Mouse (Mus musculus) intestine, embryonic 15.5 days (tissue): Measurements from ENCODE around the gene Nudt22. TPM values are rescaled to one million over a fixed set of nuclear protein-coding genes. Genes with fewer than 3 reads are reported as not detected.

Experiments
- ATAC-seq: fragments of 200-750 bp; cut with Nextera tagmentation; 2 replicates; pipeline ENCODE4 v1.8.0; 2017; ENCODE audit warnings: moderate TSS enrichment, moderate library complexity
- H3K27ac ChIP-seq: fragments of 300-500 bp; sonication (generic); 2 replicates; pipeline ENCODE4 v1.5.1; 2015; ENCODE audit warnings: mild to moderate bottlenecking, inconsistent platforms
- H3K27me3 ChIP-seq: fragments of 300-500 bp; sonication (generic); replicated peaks from 2 replicates; pipeline ENCODE4 v1.6.1; 2015; ENCODE audit warnings: inconsistent platforms
- H3K36me3 ChIP-seq: fragments of 300-500 bp; sonication (generic); 2 replicates; pipeline ENCODE4 v1.6.1; 2015; ENCODE audit warnings: inconsistent platforms
- H3K4me1 ChIP-seq: fragments of 300-500 bp; sonication (generic); replicated peaks from 2 replicates; pipeline ENCODE4 v1.6.1; 2015; ENCODE audit warnings: inconsistent platforms
- H3K4me2 ChIP-seq: fragments of 300-500 bp; sonication (generic); replicated peaks from 2 replicates; pipeline ENCODE4 v1.6.1; 2015; ENCODE audit warnings: mild to moderate bottlenecking, inconsistent platforms
- H3K4me3 ChIP-seq: fragments of 300-500 bp; sonication (generic); replicated peaks from 2 replicates; pipeline ENCODE4 v1.5.1; 2015; ENCODE audit warnings: inconsistent platforms
- H3K9ac ChIP-seq: fragments of 300-500 bp; sonication (generic); 2 replicates; pipeline ENCODE4 v1.6.1; 2015; ENCODE audit warnings: inconsistent platforms
- H3K9me3 ChIP-seq: fragments of 300-500 bp; sonication (generic); 2 replicates; pipeline ENCODE4 v1.6.1; 2016; ENCODE audit warnings: inconsistent platforms
- WGBS: fragments of 180-500 bp; shearing (Covaris S2); methylation state at CpG from one replicate; pipeline ENCODE4 v1.1.7; 2015; 5-methylcytosine and 5-hydroxymethylcytosine counted together
- polyA plus RNA-seq: library from polyadenylated mRNA; unstranded; fragments of >200 nt; fragmentation: Nextera tagmentation; extraction: Ambion mirVana; gene quantifications from 2 replicates; pipeline ENCODE4 v1.2.1, GENCODE M21; 2015

Nudt22 gene
- polyA plus RNA-seq, 1 experiment from 2014 or later: 20.6 TPM

- H3K9me3 ChIP-seq: no peaks in the 10 kb centered on the region
- no peaks in the 10 kb centered on the region for H3K27me3 ChIP-seq
- peak; percentile 89 for ATAC-seq
- H3K4me1 ChIP-seq: peaks cover 38% of the 10 kb centered on the region
- peak within 1 kb of the TSS; percentile 77 for H3K4me3 ChIP-seq
- peak within 1 kb of the TSS; percentile 87 for H3K4me2 ChIP-seq
- peak within 1 kb of the TSS; percentile 89 for H3K9ac ChIP-seq
- WGBS: under 1% methylated on average over 38 of the region's 38 CpGs
- peaks cover 27% of the 10 kb centered on the region for H3K36me3 ChIP-seq
- H3K27ac ChIP-seq: peak within 1 kb of the TSS; percentile 90
Measured at GRCm38 (mm10) chr19:6980381-6981093, 15.4 kb downstream of the Nudt22 start, which contains the start of gene Fkbp2. Gene Fkbp2, minus strand, starts transcription at chr19:6980501.

DNA sequence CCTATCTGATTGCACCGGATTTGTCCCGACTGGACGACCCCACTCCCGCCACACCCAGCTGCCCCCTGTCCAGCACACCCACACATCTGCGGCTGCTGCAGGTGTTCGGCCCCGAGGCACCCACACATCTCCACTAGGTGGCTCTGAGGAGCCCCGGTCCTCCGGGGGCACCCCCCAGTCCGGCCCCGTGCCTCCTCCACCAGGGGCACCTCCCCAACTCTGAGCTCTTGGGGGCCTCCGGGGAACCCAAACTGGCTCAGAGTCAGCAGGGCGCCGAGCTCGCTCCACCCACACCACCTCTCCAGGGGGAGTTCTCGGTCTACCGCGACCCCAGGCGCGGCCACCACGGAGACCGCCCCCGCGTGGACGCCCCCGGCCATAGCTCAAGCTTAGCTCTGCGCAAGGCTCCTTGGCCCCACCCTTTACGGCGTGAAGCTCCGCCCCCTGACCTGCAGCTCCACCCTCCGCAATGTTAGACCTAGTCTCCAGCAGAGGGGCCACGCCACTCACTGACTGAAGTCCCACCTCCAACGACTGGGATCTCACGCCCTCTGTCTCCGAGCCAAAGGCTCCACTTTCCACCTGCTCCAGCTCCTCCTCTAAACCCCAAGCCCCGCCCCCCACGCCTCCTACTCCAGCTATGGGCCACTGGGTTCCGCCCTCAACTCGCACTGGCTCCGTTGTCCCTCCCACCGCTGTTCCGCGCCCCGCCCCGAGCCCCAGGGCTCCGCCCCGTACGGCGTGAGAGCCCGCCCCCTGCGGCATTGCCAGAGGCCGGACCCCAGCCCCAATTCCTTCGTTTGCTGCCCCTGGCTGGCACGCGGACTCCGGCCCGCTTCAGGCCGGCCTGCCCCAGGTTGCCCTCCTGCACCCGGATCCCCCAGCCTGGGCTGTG is 16.2 kb downstream of the Nudt22 start:
- peak; percentile 90 for ATAC-seq

GRCm38 (mm10) chr19:6979001-6979479 is 16.9 kb downstream of the Nudt22 start:
- WGBS: 8% methylated on average over 11 of the region's 11 CpGs
- H3K27me3 ChIP-seq: no peaks in the 10 kb centered on the region
- peak overlapping the region; percentile 90 for H3K27ac ChIP-seq
- peak overlapping the region; percentile 89 for H3K9ac ChIP-seq
- no peaks in the 10 kb centered on the region for H3K9me3 ChIP-seq
- H3K4me1 ChIP-seq: peaks cover 35% of the 10 kb centered on the region
- no peak for ATAC-seq
- peak overlapping the region; percentile 77 for H3K4me3 ChIP-seq
- peak overlapping the region; percentile 87 for H3K4me2 ChIP-seq
- peaks cover 18% of the 10 kb centered on the region; the same call in 1 of the 2 replicates for H3K36me3 ChIP-seq

More for the DNA sequence above, 16.2 kb downstream of the Nudt22 start:
- under 1% methylated on average over 58 of the region's 59 CpGs for WGBS
- Histone ChIP-seq H3K27me3 (no peaks in the 10 kb centered on the region), H3K9me3 (no peaks in the 10 kb centered on the region), H3K27ac (peak overlapping the region; percentile 90), H3K9ac (peak overlapping the region; percentile 89), H3K36me3 (peaks cover 19% of the 10 kb centered on the region), H3K4me2 (peak overlapping the region; percentile 87), H3K4me3 (peak overlapping the region; percentile 77), H3K4me1 (peaks cover 34% of the 10 kb centered on the region)

- 29% methylated on average over 3 of the region's 3 CpGs for WGBS
Measured at GRCm38 (mm10) chr19:6978639-6978974, 17.3 kb downstream of the Nudt22 start.

DNA sequence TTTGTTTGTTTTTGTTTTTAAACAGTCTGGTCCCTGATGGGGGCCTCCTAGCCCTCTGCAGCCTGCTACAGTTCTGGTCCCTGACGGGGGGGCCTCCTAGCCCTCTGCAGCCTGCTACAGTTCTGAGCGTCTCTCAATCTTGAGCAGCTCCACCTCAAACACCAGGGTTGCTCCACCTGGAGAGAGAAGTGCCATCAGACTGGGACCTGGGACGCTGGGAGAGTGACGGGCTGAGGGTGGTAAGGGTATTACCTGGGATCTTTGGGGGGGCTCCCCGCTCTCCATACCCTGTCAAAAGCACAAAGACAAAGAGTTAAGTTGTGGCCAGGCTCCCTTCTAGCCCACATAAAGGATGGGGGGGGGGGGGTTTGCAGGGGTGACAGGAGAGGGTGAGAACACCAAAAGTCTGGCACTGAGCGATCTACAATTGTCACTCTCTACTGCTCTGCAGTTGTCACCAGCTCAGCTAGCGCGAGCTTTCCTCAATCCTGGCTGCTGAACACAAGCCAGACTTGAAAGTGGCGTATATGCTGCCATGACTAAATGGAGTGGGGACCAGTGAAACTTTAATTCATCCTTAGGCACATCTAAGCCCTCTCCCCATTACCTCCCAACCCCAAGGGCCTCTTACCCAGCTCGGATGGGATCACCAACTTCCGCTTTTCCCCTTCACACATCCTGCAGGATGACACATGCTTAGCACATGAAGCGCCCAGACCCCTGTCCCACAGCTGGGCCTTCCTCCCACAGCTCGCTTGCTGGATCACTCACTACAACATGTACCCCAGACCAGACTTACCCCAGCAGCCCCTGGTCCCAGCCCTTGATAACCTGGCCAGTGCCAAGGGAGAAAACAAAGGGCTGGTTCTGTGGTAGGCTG is 17.9 kb downstream of the Nudt22 start:
- H3K9ac ChIP-seq: peak overlapping the region; percentile 89; the same call in 1 of the 2 replicates
- no peaks in the 10 kb centered on the region for H3K27me3 ChIP-seq
- 78% methylated on average over 13 of the region's 13 CpGs for WGBS
- H3K36me3 ChIP-seq: peaks cover 18% of the 10 kb centered on the region; the same call in 1 of the 2 replicates
- no peak for ATAC-seq
- peaks cover 39% of the 10 kb centered on the region for H3K4me1 ChIP-seq
- no peak overlapping the region; the same call in 1 of the 2 replicates for H3K4me3 ChIP-seq
- H3K4me2 ChIP-seq: peak overlapping the region; percentile 87
- H3K9me3 ChIP-seq: no peaks in the 10 kb centered on the region
- H3K27ac ChIP-seq: peak overlapping the region; percentile 0; the same call in 1 of the 2 replicates

More at GRCm38 (mm10) chr19:6978639-6978974, 17.3 kb downstream of the Nudt22 start:
- Histone ChIP-seq H3K36me3 (peaks cover 18% of the 10 kb centered on the region; the same call in 1 of the 2 replicates), H3K27me3 (no peaks in the 10 kb centered on the region), H3K4me1 (peaks cover 39% of the 10 kb centered on the region), H3K9me3 (no peaks in the 10 kb centered on the region), H3K9ac (peak overlapping the region; percentile 89), H3K4me2 (peak overlapping the region; percentile 87), H3K4me3 (peak overlapping the region; percentile 77), H3K27ac (peak overlapping the region; percentile 0; the same call in 1 of the 2 replicates)
- no peak for ATAC-seq

- ATAC-seq: no peak
- H3K4me1 ChIP-seq: peaks cover 57% of the 10 kb centered on the region
- under 1% methylated on average over 16 of the region's 16 CpGs for WGBS
- peak within 1 kb of the TSS; percentile 92 for H3K27ac ChIP-seq
- peaks cover 11% of the 10 kb centered on the region; the same call in 1 of the 2 replicates for H3K36me3 ChIP-seq
- H3K27me3 ChIP-seq: no peaks in the 10 kb centered on the region
- peak within 1 kb of the TSS; percentile 73 for H3K9ac ChIP-seq
- H3K4me2 ChIP-seq: peak within 1 kb of the TSS; percentile 88
- H3K4me3 ChIP-seq: peak within 1 kb of the TSS; percentile 55
- H3K9me3 ChIP-seq: no peaks in the 10 kb centered on the region
Measured at GRCm38 (mm10) chr19:6975537-6976521, 20.1 kb downstream of the Nudt22 start, which contains the start of gene Plcb3. Gene Plcb3, minus strand, starts transcription at chr19:6976470.

DNA sequence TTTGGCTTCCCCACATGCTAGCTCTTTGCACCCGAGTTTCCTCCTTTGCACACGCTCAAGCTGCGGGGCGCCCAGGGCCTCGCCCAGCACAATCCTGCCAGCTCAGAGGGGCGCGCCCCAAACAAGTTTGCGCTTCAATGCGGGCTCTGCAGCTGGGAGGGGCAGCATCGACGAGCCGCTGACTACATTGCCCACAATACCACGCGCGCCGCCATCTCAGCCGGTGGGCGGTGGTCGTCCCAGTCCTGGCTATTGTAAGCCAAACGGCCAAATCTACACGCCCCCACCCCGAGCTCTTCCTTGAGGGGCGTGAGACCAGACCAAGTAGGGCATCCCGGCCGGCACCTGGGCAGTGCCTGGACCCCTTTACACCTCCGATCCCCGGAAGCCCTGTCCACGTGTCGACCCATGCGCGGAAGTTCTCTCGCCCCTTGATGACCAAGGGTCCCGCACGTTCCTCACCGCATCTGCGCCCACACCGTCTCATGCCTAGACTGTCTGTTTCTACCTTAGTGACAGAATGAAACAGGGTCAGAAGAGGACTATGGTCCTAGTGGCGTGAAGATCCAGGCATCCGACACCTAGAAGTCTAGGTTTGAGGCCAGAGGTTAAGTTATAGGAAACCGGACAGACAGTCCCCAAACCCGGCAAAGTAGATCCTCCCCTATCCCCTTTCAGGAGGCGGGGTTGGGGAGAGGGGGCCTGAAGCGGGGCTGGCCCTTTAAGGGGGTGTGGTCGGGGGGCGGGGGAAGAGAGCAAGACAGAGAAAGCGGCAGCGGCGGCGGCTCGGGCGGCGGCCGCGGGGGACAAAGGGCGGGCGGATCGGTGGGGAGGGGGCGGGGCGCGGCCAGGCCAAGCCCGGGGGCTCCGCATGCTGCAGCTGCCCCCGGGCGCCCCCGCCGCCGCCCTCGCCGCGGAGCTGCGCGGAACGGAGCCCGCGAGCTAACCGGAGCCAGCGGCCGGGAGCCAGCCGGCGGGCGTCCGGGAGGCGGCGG is 21.4 kb downstream of the Nudt22 start, which contains the start of gene Ppp1r14b:
TSS of gene Ppp1r14b (plus strand) at position 758 of the 995 bp plus-strand sequence.
- Histone ChIP-seq H3K4me1 (peaks cover 69% of the 10 kb centered on the region), H3K36me3 (peaks cover 11% of the 10 kb centered on the region; the same call in 1 of the 2 replicates), H3K9me3 (no peaks in the 10 kb centered on the region), H3K4me3 (peak within 1 kb of the TSS; percentile 55), H3K9ac (peak within 1 kb of the TSS; percentile 73), H3K27ac (peak within 1 kb of the TSS; percentile 92), H3K4me2 (peak within 1 kb of the TSS; percentile 88), H3K27me3 (no peaks in the 10 kb centered on the region)
- peak; percentile 69 for ATAC-seq
- under 1% methylated on average over 72 of the region's 84 CpGs for WGBS

DNA sequence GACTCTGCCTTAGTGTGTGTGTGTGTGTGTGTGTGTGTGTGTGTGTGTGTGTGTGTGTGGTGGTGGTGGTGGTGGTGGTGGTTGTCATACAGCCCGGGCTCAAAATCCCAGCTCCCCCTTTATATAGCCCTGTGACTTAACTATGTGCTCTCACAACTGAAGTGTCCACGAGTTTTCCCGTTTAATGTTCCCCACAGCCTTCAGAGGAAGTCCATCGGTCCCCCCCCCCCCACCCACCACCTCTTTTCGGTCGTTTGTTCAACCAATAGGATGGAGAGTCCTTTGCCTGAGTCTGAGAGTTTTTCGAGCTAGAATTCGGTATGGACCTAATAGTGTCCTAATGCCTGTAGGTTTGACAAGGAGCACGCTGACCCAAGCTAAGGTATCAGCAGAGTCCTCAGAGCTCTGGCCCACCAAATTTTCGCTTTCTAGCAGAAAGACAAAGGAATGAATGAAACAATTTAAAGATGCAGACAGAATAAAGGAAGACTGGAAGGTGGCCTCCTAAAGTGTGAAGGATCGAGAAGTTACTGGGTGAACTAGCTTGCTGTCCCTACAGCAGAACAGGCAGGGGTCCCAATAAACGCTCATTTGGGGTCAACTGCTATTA is 22.2 kb downstream of the Nudt22 start:
- ATAC-seq: no peak
- Histone ChIP-seq H3K4me3 (peak overlapping the region; percentile 55), H3K9ac (peak overlapping the region; percentile 73), H3K4me2 (peak overlapping the region; percentile 88), H3K36me3 (peaks cover 11% of the 10 kb centered on the region; the same call in 1 of the 2 replicates), H3K27ac (peak overlapping the region; percentile 92; the same call in 1 of the 2 replicates), H3K27me3 (no peaks in the 10 kb centered on the region), H3K9me3 (no peaks in the 10 kb centered on the region), H3K4me1 (peaks cover 63% of the 10 kb centered on the region)
- WGBS: 33% methylated on average over 12 of the region's 12 CpGs

GRCm38 (mm10) chr19:6972247-6972917 is 23.5 kb downstream of the Nudt22 start:
- WGBS: 76% methylated on average over 13 of the region's 13 CpGs
- Histone ChIP-seq H3K27me3 (no peaks in the 10 kb centered on the region), H3K4me3 (no peak overlapping the region), H3K9ac (0 out of 2 replicates have a peak overlapping the region, but pooled peaks have one; percentile 10), H3K9me3 (no peaks in the 10 kb centered on the region), H3K4me2 (no peak overlapping the region), H3K4me1 (peaks cover 58% of the 10 kb centered on the region), H3K27ac (peak overlapping the region; percentile 49; the same call in 1 of the 2 replicates), H3K36me3 (peaks cover 2% of the 10 kb centered on the region; the same call in 1 of the 2 replicates)
- ATAC-seq: no peak
